Mouse (Mus musculus): Measurements from ENCODE around the gene Alox8.

DNA sequence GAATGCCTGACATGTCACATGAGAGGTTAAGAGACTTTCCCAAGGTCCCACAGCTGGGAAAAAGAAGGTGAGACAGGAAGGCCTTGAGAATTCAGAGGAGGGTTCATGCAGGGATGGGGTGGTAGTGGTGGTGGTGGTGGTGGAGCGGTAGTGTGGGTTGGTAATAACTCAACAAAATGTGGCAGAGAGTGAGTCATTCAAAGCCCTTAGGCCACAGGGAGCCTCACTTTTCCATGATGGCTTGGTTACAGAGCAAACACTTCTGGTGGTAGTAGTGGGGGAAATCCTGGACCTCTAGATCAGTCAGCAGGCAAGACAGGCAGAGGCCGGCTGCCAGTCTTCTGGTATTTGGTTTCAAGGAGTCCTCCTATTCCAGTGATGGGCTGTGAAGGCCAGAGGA lies 25.0 kb downstream of the Alox8 start:
- TF ChIP-seq CTCF (IDR thresholded peaks at IDR 0.05; ENCODE audit: extremely low read depth, insufficient read depth, insufficient read length, insufficient replicate concordance) (no peak), POLR2A (IDR thresholded peaks at IDR 0.05; ENCODE audit: low read depth, low read length) (no peak)

All from spleen, adult 2 months (tissue).